Mouse (Mus musculus) gastrocnemius, postnatal 25 days (tissue): ENCODE measurements at regions not wholly inside any gene's neighbourhood (a gene's known extent, or its start where the extent isn't known, plus 50 kb on each side); places are given as distances from the start of the nearest gene placed in this dataset.
"Not testable (repeated sequence)": the region's sequence is repeated elsewhere in the genome, so short reads cannot be mapped to it uniquely, and the experiment has no call there.

Experiments
- DNase-seq: peaks from one replicate; pipeline ENCODE4 v3.0.0; 2022

DNA sequence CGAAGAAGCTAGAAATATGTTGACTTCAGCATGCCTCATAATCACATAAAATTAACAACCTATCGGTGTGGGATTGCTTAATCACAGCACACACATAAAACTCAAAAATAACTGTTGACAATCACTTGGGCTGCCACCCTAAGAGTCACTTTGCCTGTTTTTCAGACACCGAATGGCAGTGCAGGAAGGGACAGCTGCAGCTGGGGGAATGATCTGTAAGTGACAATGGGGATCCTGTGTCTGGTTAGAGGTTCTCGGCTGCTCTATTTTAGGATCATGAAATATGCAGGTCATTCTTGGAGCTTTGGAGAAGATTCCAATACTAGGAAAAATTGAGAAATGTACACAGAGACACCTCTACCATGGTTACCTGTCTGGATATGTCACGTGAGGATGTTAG is 54.4 kb upstream of the Tcf12 start:
- DNase-seq: no peak

GRCm38 (mm10) chr9:72166611-72167010 is 54.9 kb upstream of the Tcf12 start:
- DNase-seq: no peak

GRCm38 (mm10) chr9:72169231-72169630 is 57.6 kb upstream of the Tcf12 start:
- no peak for DNase-seq

- DNase-seq: peak; percentile 47
Measured at GRCm38 (mm10) chr9:72169728-72170188, 58.1 kb upstream of the Tcf12 start.

DNA sequence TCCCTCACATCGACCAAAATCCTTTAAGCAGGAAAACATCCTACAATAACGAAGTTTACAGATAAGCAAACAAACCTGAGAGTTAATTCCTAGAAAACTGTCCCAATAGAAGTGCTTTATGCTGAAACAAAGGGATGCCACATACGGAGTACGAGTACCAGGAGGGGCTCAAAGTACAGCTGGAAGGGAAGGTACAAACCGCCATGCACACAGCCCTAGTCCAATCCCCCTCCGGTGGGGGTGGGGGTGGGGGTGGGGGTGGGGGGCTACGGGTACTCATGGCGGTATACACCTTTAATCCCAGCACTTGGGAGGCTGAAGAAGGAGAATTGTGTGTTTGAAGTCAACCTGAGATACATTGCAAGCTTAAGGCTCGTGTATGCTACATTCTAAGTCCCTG is 58.6 kb upstream of the Tcf12 start:
- no peak for DNase-seq

GRCm38 (mm10) chr9:72172331-72172730 is 60.7 kb upstream of the Tcf12 start:
- DNase-seq: no peak

GRCm38 (mm10) chr9:72180972-72181371 is 69.3 kb upstream of the Tcf12 start:
- no peak for DNase-seq

DNA sequence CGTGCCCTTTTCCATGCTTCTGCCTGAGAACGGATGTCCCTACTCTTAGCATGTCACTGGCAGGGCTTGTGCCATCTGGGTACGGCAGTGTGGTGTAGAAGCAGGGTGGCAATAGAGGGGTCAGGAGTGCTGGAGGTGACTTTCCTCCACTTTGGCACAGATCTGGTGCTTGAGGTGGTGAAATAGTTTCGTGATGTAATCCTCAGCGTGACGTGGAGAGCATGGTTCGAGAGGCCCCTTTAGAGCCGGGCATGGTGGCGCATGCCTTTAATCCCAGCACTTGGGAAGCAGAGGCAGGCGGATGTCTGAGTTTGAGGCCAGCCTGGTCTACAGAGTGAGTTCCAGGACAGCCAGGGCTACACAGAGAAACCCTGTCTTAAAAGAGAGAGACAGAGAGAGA is 71.7 kb upstream of the Tcf12 start:
- no peak for DNase-seq

GRCm38 (mm10) chr9:72183925-72184324 is 72.3 kb upstream of the Tcf12 start:
- DNase-seq: peak; percentile 78

DNA sequence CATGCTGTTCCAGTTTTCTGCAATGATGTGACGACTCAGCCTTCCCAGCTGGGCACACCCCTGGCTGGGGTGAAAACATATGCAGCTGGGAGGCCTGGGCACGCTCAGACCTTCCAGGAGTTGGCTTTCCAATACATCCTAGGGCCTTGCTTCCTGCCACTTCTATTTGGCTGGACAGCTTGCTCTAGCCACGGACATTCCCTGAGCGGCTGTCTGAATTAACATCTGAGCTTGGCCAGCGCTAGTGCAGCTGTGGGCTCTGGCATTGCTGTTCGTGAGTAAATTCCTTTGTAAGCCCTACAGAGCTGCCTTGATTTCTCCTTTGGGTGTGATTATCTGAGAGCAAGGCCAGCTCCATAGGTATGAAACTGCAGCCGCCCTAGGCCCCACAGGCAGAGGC is 78.2 kb upstream of the Tcf12 start:
- DNase-seq: peak; percentile 80

- DNase-seq: no peak
Measured at GRCm38 (mm10) chr9:72190631-72191030, 79.0 kb upstream of the Tcf12 start.

DNA sequence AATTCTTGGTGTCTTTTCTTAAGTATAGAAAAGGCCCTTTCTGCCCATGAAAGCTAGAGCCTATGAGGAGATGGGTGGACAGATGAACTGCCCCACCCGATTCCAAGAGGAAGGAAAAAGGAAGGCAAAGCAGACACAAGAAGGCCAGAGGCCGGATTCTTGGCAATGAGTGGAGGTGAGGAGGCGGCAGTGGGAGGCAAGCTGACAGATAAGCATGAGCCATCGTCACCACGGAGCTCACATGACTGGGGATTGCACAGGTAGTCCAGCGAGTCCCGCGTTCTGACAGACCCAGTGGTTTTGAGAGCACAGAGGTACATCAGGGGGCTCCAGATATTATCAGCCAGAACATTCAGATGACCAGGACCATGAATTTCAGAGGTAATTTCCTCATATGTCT is 79.4 kb upstream of the Tcf12 start:
- DNase-seq: no peak

DNA sequence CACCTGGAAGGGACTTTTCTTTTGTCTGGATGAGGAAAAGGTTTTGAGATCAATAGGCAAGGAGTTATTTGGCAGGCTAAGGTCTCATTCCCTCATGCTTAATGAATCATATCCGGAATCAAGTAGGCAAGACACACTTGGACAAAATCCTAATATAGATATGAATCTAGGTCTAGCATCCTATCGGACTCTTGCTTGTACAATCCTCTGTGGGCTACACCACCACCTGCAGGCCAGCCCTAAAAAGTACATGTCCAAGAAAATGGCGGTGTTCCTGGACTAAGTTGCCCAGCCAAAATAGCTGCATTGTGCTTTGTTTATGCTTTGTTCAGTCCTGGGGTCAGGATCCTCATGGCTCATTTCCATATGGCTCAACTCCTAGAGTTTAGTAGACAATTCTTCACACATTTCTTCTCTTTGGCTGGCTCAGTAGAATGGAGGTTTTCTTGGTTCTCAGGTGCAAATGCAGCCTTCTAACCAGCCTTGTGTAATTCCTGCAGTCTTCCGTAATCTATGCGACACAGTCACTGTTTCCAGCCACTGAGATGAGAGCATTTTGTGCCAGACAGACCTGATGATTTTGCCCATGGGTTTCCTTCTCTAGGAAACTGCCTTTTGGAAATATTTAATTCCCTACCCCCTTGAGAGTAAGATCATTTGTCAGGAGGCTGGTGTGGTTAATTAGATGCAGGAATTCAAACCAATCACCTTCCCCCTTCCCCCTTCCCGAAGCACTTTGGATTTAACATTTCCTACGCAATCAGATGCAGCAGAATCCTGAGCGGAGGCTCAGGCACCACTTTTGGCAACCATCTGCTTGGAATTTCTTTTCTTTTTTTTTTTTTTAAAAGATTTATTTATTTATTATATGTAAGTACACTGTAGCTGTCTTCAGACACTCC is 80.6 kb upstream of the Tcf12 start:
- peak; percentile 50 for DNase-seq

DNA sequence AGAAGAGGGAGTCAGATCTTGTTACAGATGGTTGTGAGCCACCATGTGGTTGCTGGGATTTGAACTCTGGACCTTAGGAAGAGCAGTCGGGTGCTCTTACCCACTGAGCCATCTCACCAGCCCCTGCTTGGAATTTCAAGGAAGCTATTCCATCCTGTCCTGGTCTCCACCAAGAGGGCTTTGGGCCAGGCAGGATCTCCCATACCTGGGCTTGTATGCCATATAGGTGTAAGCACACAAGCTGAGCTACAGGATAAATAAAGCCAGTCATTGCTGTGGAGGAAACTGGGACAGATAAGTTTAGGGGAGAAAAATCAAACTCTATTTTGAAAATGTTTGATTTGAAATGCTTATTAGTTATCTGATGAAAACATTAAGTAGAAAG is 81.3 kb upstream of the Tcf12 start:
- not testable (repeated sequence) for DNase-seq

DNA sequence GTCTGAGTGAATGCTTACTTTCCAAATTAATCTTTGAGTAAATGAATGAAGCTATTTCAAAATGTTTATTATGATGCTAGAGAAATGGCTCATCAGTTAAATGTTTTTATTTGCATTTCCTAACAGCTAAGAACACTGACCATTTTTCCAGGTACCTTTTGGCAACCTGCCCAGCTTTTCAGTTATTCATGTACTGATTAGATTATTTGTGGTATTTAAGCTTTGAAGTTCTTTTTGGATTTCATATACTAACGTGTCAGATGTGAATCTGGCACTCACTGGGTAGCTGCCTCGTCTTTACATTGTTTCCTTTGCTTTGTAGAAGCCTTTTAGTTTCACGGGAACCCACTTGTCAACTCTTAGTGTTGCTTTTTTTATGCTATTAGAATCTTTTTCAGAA is 79.3 kb upstream of the Zfp280d start:
- no peak for DNase-seq

- peak; percentile 26 for DNase-seq
Measured at GRCm38 (mm10) chr9:72196626-72197330, 77.9 kb upstream of the Zfp280d start.

GRCm38 (mm10) chr9:72197331-72197732 is 77.3 kb upstream of the Zfp280d start:
- peak; percentile 33 for DNase-seq

GRCm38 (mm10) chr9:72198976-72199375 is 75.7 kb upstream of the Zfp280d start:
- DNase-seq: no peak

GRCm38 (mm10) chr9:72204357-72204905 is 70.2 kb upstream of the Zfp280d start:
- DNase-seq: no peak

- DNase-seq: no peak
Measured at GRCm38 (mm10) chr9:72205815-72206214, 68.8 kb upstream of the Zfp280d start.

GRCm38 (mm10) chr9:72206911-72207310 is 67.7 kb upstream of the Zfp280d start:
- DNase-seq: no peak

DNA sequence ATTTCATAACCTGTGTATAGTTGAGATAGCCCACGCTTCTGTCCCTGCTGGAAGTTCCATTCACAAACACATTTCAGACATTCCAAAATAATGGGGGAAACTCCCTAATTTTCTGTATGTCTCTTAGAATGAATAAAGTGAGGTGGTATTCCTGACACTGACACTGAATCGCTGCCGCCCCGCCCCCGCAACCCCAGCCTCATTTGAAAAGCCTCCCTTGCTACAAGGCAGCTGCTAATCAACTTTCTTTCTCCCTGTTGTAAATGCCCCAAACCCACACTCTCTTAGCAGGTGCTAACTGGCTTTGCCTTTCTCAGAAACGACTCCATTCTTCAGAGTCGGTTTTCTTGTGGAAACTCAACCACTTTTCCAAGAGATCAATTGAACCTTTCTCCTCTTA is 66.4 kb upstream of the Zfp280d start:
- DNase-seq: no peak
